Mouse (Mus musculus) c-Kit-positive CD71-positive TER-119-negative erythroid progenitor cells, embryonic 14.5 days (primary cell): ENCODE results near the gene Lemd1.

Source experiments
- DNase-seq: peaks from one replicate; pipeline ENCODE4 v3.0.0-alpha.2; 2013; ENCODE audit warnings: low read depth

The Lemd1 gene

DNA sequence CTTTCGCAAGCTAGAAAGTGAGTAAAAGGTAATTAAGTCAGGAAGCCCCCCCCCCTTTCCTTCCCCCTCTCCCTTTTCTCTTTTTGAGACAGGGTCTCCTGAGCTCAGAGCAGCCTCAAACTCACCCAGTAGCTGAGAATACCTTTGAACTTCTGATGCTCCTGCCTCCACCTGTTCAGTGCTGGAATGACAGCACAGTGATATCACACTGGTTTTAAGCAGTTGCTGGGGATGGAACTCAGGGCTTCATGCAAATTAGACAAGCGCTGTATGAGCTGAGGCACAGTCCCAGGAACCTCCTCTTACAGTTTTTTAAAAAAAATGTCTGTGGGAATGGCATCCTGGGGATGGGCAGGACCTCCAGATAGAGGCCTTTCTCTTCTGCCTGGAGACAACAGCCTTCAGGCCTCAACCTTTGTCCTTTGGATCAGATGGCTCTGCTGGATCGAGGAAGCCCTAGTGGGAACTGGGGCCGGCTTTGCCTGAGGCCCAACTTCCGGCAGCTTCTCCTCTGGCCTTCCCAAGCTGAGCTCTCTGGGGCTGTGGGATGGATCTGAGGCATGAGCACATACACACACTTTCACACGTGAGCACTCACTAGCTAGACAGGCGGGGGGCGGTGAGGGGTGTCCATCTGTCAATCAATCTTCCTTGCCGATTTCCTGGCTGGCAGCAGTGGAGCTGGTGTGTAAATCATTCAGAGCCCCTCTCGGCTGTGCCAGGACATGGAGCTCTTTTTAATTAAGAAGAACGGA, 99.9 kb downstream of the Lemd1 start:
- DNase-seq: no peak

DNA sequence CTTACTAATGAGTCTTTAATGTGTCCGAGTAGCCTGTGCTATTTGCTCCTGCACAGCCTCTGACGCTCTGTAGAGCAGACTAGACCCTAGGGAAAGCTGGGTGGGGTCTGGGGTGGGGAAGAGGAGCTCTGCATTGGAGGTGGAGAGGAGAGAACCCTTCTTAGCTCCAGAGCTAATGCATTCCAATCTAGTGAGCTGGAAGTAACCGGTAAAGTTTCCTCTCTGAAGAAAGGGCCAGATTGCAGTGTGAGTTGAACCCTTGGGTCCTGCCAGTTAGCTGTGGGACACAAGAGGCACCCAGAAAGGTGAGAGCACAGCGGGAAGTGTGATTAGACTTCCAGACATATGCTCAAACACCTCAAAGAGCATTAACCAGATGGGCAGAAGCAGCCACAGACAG, 100.5 kb downstream of the Lemd1 start:
- DNase-seq: no peak

DNA sequence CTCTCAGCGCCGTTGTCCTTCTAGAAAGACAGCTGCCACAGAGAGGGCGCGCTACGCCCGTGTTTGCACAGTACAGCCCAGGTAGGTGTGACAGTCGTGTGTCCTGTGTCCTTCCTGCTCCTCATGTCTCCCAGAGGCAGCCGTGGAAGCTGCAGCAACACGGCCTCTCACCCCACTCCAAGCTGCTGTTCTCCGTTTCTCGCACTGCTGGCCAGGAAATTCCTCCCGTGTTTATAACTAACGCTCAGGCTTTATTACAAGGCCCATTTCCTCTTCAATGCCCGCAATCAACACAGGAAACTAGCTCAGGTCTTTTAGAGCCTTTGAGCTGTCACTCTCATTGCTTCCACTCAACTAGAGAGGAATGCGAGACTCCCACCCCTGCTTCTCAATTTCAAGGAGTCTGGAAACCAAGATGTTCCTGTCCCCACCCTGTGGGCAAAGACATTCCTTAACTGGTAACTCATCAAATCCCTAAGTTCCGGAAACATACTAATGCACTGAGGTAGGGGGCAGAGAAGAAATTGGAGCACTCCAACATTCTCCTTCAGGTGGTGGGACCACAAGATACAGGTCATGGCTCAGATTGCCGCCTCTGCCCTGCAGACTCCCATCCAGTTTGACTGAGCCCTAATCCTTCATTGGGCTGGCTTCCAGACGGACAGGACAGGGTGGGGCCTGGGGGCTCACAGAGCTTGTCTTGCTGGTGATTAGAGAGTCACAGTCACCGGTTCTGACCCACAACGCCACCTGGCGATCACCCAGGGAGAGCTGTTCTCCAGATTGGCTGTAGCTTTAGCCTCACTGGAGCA, 101.3 kb downstream of the Lemd1 start:
- no peak for DNase-seq

DNA sequence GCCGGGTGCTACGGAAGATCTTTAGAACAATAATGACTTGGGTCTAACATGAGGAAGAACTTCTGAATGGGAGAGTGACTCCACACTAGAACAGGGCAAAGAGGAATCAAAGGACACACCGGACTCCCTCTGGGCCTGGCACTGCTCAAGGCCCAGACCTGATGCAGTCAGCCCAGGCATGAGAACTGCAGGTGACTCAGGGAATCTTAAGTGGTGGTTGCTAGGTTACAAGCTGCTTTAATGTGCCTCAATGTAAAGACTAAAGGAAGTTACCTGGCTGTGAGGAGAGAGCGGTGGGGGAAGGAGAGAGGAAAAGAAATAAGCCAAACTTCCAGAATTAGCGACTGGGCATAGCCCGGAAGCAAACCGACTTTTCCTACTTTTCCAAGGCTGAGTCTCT, 104.3 kb downstream of the Lemd1 start:
- DNase-seq: no peak

DNA sequence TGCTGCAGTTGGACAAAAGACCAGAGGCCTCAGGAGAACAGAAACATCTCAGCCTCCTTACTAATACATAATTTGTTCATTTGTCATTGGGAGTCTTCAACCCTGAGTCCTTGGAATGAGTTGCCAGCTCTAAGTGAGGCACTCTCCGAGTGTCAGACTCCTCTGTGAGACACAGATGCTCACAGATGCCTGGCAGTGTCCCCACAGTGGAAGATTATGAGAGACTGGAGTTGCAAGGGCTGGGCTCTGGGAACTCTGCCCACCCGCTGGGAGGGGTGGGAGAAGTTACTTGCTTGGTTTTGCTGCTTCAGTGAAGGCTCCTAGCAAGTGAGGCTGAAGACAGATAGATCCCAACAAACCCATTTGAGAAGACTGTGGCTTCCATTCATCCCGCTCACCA, 104.8 kb downstream of the Lemd1 start:
- no peak for DNase-seq

DNA sequence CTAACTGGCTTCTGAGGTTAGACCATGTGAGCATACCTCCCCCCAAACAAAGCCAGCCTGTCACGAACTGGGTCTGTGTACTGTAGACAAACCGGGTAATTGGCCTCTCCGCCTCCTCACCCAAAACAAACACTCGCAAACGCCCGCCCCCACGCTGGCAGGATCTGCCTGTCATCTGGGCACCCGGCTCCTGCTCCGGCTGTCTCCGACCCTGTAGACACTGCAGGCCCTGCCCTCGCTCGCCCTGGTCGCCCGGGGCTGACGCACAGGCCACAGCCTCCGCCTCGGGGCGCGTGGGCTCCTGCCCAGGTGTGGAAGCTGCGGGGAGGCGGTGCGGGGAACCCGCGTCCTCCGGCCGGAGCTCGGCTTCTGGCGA, 107.2 kb downstream of the Lemd1 start, which contains the start of gene Klhdc8a:
Gene Klhdc8a, plus strand, starts transcription at position 202 of the 376 bp plus-strand sequence.
- DNase-seq: no peak

DNA sequence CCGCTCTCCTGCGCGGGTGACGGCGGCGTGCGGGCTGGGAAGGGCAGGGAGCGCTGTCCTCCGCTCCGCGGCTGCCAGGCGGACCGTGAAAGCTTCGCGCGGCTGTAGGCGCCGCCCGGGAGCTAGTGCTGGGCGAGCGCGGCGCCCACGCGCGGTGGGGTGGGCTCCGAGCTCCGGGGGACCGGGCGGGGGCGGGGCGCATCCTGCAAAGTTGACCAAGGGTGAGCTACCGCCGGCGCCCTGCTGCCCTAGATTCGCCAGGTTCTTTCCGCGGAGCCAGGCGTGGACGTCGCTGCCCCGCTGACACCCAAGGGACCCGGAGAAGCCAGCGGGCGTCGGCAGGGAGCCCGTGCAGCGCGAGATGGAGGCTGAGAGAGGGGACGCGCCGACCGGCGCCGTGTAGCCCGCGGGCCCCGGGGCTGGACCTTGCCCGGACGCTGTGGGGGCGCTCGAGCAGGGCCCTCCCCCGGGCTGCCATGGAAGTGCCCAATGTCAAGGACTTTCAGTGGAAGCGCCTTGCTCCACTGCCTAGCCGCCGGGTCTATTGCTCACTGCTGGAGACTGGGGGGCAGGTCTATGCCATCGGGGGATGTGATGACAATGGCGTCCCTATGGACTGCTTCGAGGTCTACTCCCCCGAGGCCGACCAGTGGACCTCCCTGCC, 107.7 kb downstream of the Lemd1 start:
- no peak for DNase-seq

DNA sequence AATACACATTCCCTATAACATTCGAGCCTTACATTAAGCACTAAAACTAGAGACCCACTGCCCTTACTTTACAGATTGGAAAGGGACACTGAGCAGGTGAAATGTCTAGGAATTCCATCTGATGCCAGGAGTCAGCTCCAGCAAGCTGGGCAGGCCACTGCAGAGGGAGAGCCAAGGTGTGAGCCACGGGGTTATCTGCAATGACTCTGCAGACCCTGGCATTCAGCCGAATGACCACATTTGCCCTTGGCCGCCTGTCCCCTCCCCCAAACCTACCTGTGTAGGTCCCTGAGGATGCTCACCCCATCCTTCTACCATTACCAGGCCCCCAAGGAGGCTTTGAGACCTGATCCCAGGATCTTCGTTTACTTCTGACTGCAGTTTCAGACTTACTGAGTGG, 108.5 kb downstream of the Lemd1 start:
- no peak for DNase-seq

DNA sequence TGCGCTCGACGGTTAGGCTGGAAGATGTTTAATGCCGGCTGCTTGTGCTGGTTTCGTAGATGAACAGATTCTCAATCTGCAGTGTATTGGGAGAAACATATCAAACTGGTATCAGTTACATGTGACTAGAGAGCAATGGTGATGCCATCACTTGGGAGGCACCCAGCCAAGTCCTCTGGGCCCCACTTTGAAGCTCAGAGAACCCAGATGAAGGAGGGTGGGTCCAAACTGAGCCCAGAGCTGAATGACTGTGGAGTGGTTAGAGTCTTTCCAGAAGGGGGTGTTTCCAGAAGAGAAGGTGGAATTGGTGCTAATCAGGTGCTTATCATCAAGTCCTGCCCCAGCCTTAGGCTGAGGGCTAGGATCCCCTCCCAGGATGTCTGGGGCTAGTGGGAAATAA, 110.0 kb downstream of the Lemd1 start:
- no peak for DNase-seq

DNA sequence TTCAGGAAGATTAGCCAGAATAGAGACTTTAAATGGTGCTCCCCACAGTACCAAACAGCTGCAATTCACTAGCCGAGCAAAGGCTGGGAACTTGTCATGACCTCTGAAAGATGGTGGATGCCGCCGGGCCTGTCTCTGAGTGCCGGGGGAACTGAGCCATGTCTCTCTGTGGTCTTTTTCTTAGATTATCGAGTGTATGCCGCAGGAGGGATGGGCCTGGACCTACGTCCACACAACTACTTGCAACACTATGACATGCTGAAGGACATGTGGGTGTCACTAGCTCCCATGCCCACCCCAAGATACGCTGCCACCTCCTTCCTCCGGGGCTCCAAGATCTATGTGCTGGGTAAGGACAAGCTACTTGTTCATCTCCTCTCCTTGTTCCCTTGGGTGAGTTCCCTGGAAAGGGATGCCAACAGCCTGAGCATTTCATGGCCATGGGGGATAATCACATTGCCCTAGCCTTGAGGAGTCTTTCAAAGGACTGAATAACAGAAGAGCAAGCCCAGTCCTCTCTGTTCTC, 111.2 kb downstream of the Lemd1 start:
- DNase-seq: no peak

DNA sequence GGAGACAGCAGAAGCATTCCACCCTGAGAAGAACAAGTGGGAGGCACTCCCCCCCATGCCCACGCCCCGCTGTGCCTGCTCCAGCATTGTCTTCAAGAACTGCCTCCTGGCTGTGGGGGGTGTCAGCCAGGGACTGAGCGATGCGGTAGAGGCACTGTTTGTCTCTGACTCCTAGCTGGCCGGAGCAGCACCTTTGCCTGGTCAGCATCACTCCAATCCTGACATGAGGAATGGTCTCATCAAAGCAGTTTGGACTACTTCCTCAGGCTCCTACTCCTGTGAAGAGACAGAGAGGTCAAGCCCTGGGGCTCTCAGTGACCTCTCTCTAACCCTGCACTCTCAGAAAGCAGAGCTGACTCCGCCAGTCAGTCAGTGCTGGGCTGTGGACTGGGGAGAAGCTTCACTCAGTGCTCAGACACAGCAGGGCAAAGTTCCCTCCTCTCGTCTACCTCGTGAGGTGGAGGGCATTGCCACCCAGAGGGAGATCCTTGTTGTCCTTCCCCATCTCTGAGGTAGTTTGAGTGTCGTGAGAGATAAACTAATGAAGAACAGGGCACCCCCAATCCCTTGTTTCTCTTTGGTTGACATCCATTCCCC, 113.5 kb downstream of the Lemd1 start:
- DNase-seq: no peak

DNA sequence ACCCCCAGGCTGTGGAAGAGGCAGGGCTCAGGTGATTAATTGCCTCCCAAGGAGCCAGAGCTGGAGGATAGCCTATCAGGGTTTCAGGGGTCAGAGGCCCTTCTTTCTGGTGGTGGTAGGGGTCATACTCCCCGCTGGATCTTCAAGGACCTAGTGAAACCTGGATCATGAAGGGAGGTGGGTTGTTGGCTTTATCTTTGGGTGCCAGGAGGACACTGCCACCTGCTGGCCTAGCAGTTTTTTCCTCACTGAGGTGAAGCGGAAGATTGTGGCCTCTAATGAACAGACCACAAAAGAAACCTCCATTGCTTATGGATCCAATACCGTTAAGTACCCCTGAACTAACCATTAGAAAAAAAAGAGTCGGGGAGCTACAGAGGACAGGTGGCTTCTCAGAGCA, 114.9 kb downstream of the Lemd1 start:
- no peak for DNase-seq

DNA sequence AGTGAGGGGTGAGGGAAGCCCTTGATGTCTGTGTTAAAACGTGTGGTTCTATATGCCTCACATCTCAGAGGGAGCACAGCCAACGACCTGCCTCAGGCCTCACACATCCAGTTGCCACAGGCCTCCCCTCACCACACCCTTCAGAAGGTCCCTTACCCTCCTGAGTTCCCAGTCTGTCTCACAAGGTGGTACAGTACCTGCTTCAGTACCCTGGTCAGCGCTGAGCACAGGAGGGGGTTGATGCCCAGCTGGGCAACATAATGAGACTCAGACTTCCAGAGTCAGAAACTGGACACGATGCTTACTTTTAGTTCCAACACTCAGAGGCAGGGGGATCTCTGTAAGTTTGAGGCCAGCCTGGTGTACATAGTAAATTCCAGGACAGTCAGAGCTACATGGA, 115.6 kb downstream of the Lemd1 start:
- DNase-seq: no peak

DNA sequence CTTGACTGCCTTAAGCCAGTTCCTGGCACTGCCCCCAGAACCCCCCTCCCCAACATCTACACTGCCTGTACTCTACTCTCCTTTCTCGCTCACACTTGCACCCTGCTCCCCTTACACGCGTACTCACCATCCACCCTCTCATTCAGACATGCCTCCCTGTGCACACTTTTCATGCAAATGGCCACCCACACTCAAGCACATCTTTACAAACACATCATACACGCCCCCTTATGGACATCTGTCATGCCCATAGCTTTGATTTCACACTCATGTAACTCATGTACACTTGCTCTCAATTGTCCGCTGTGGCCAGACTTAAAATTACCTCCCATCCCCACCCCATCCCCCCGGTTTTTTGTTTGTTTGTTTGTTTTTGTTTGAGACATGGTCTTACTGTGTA, 116.7 kb downstream of the Lemd1 start:
- DNase-seq: no peak

DNA sequence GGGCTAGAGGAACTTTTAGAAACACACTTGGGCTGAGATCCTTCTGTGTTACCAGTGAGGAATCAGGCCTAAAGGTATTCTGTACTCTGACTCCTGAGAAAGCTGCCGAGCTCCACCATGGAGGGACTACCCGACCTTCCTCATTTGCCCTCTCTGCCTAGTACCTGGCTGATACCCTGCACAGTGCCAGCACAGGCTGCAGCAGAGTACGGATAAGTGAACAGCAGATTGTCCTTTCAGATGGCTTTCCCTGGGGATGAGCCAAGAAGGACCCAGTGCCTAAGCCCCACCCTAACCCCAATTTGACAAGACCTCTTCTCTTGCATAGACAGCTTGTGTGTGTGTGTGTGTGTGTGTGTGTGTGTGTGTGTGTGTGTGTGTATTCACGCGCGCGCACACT, 117.4 kb downstream of the Lemd1 start:
- DNase-seq: no peak
